Mouse (Mus musculus) liver, embryonic 14.5 days (tissue): ENCODE data around the gene Ormdl3. TPM values are rescaled to one million over a fixed set of nuclear protein-coding genes. Genes with fewer than 3 reads are reported as not detected.

Source experiments
- ATAC-seq: fragments of 200-750 bp; cut with Nextera tagmentation; 2 replicates; pipeline ENCODE4 v1.8.0; 2017; ENCODE audit warnings: moderate number of reproducible peaks, mild to moderate bottlenecking, moderate library complexity; ENCODE audit not compliant: insufficient read depth
- DNase-seq, 3 experiments: peaks; one replicate each; pipeline ENCODE4 v3.0.0-alpha.2; 2012 to 2013; ENCODE audit warnings: low read depth in 3 of 3, low spot score in 3 of 3
- H3K27ac ChIP-seq: fragments of 300-500 bp; sonication (generic); 2 replicates; pipeline ENCODE4 v1.5.1; 2014; ENCODE audit warnings: moderate library complexity, mild to moderate bottlenecking, control low read depth, inconsistent platforms
- H3K27me3 ChIP-seq: fragments of 300-500 bp; sonication (generic); 2 replicates; pipeline ENCODE4 v1.6.1; 2014; ENCODE audit warnings: mild to moderate bottlenecking, low read length, moderate library complexity; ENCODE audit not compliant: control insufficient read depth, insufficient read depth
- H3K36me3 ChIP-seq: fragments of 300-500 bp; sonication (generic); replicated peaks from 2 replicates; pipeline ENCODE4 v1.6.1; 2014; ENCODE audit warnings: low read depth; ENCODE audit not compliant: control insufficient read depth, insufficient read depth
- H3K4me1 ChIP-seq, 2 experiments: fragments of 200-500 bp in 1 of 2; fragments of 300-500 bp in 1 of 2; sonication (generic) in 1 of 2; replicated peaks; 2 replicates each; pipeline ENCODE4 v1.6.1; 2012 to 2014; ENCODE audit warnings: antibody characterized with exemption in 1 of 2, inconsistent platforms in 1 of 2, low read length in 1 of 2; ENCODE audit not compliant: control insufficient read depth in 2 of 2, insufficient read depth in 2 of 2
- H3K4me2 ChIP-seq: fragments of 300-500 bp; sonication (generic); 2 replicates; pipeline ENCODE4 v1.6.1; 2014; ENCODE audit warnings: low read depth, mild to moderate bottlenecking, control low read depth, moderate library complexity
- H3K4me3 ChIP-seq, 2 experiments: fragments of 200-500 bp in 1 of 2; fragments of 300-500 bp in 1 of 2; sonication (generic) in 1 of 2; 2 replicates each; pipeline ENCODE4 v1.5.1; 2012 to 2014; ENCODE audit warnings: low read depth in 2 of 2, low read length in 2 of 2, mild to moderate bottlenecking in 2 of 2, control low read depth in 1 of 2, inconsistent platforms in 1 of 2, moderate library complexity in 1 of 2; ENCODE audit not compliant: insufficient read depth in 1 of 2
- H3K9ac ChIP-seq: fragments of 300-500 bp; sonication (generic); replicated peaks from 2 replicates; pipeline ENCODE4 v1.6.1; 2014; ENCODE audit warnings: mild to moderate bottlenecking, control low read depth, moderate library complexity
- H3K9me3 ChIP-seq: fragments of 300-500 bp; sonication (generic); 2 replicates; pipeline ENCODE4 v1.6.1; 2016; ENCODE audit warnings: low read length, mixed read lengths; ENCODE audit not compliant: control insufficient read depth
- CTCF ChIP-seq: IDR thresholded peaks from 2 replicates; pipeline ENCODE4 v1.5.1; 2016; ENCODE audit warnings: antibody characterized with exemption, low read depth, control low read depth
- EP300 ChIP-seq: IDR thresholded peaks from 2 replicates; pipeline ENCODE4 v1.6.1; 2016; ENCODE audit warnings: antibody characterized with exemption, low read depth
- WGBS: fragments of 180-500 bp; shearing (Covaris S2); extraction: QIAGEN DNeasy Blood & Tissue Kit; methylation state at CpG from one replicate; pipeline ENCODE4 v1.1.7; 2014; ENCODE audit not compliant: insufficient replicate concordance; 5-methylcytosine and 5-hydroxymethylcytosine counted together
- polyA plus RNA-seq, 2 experiments: library from polyadenylated mRNA; depleted of rRNA in 1 of 2; stranded (reverse) in 1 of 2; unstranded in 1 of 2; fragments of >200 nt; fragmentation: Nextera tagmentation in 1 of 2; extraction: Ambion mirVana in 1 of 2; gene quantifications; 2 replicates each; pipeline versions ENCODE4 v1.2.1 to v1.2.3; 2012 to 2014

Ormdl3 gene
- polyA plus RNA-seq, 2 experiments, result 6.4 to 27.4 TPM

GRCm38 (mm10) chr11:98542553-98542952 is 44.6 kb downstream of the Ormdl3 start:
- ATAC-seq (no peak), DNase-seq (no peak)
- H3K9me3 ChIP-seq, result no peaks in the 10 kb centered on the region; the same call in 1 of the 2 replicates
- TF ChIP-seq EP300 (no peak), CTCF (no peak)
- WGBS, result 58% methylated on average over 8 of the region's 8 CpGs
- H3K4me2 ChIP-seq, result no peak overlapping the region
- peaks cover 50% of the 10 kb centered on the region for H3K27me3 ChIP-seq
- no peaks in the 10 kb centered on the region for H3K36me3 ChIP-seq
- no peak overlapping the region for H3K9ac ChIP-seq
- no peak overlapping the region for H3K4me3 ChIP-seq
- H3K27ac ChIP-seq, result no peak overlapping the region
- H3K4me1 ChIP-seq, result no peaks in the 10 kb centered on the region

GRCm38 (mm10) chr11:98540319-98540718 is 46.8 kb downstream of the Ormdl3 start:
- no peak for ATAC-seq
- no peak overlapping the region for H3K9ac ChIP-seq
- H3K4me2 ChIP-seq, result no peak overlapping the region
- H3K9me3 ChIP-seq, result no peaks in the 10 kb centered on the region; the same call in 1 of the 2 replicates
- H3K4me1 ChIP-seq, result no peaks in the 10 kb centered on the region
- H3K27me3 ChIP-seq, result peaks cover 27% of the 10 kb centered on the region
- no peak for DNase-seq
- 65% methylated on average over 5 of the region's 5 CpGs for WGBS
- no peak for TF ChIP-seq EP300
- peak; percentile 62 for TF ChIP-seq CTCF
- H3K36me3 ChIP-seq, result no peaks in the 10 kb centered on the region
- H3K4me3 ChIP-seq, result no peak overlapping the region
- H3K27ac ChIP-seq, result no peak overlapping the region

GRCm38 (mm10) chr11:98537480-98538034 is 49.6 kb downstream of the Ormdl3 start:
- Histone ChIP-seq H3K4me2 (no peak overlapping the region), H3K9me3 (no peaks in the 10 kb centered on the region; the same call in 1 of the 2 replicates), H3K9ac (no peak overlapping the region), H3K4me3 (no peak overlapping the region), H3K27ac (no peak overlapping the region), H3K4me1 (no peaks in the 10 kb centered on the region), H3K27me3 (peaks cover 5% of the 10 kb centered on the region), H3K36me3 (no peaks in the 10 kb centered on the region)
- DNase-seq (no peak), ATAC-seq (no peak)
- no peak for TF ChIP-seq CTCF
- TF ChIP-seq EP300, result no peak

Other genes starting within 250 kb of the Ormdl3 start
- 0.04 and 0.21 TPM in 2 replicates for gene Ppp1r1b, start 239.0 kb downstream of the Ormdl3 start, polyA plus RNA-seq (2012; rRNA removed)
- 0.17 and 0.19 TPM in 2 replicates for gene Ppp1r1b, start 239.0 kb downstream of the Ormdl3 start, polyA plus RNA-seq (2014; fragmentation: Nextera tagmentation; extraction: Ambion mirVana)
- gene Stard3, start 229.0 kb downstream of the Ormdl3 start, polyA plus RNA-seq (2012; rRNA removed), result 15.7 and 16.8 TPM in 2 replicates
- gene Stard3, start 229.0 kb downstream of the Ormdl3 start, polyA plus RNA-seq (2014; fragmentation: Nextera tagmentation; extraction: Ambion mirVana), result 11.6 and 11.9 TPM in 2 replicates
- gene Tcap, start 203.6 kb downstream of the Ormdl3 start, polyA plus RNA-seq (2012; rRNA removed), result 0.03 TPM in 1 of 2 replicates, not detected in the other
- not detected in 2 replicates for gene Tcap, start 203.6 kb downstream of the Ormdl3 start, polyA plus RNA-seq (2014; fragmentation: Nextera tagmentation; extraction: Ambion mirVana)
- not detected in 2 replicates for gene Pnmt, start 200.9 kb downstream of the Ormdl3 start, polyA plus RNA-seq (2012; rRNA removed)
- gene Pnmt, start 200.9 kb downstream of the Ormdl3 start, polyA plus RNA-seq (2014; fragmentation: Nextera tagmentation; extraction: Ambion mirVana), result not detected in 2 replicates
- 3.3 and 3.9 TPM in 2 replicates for gene Pgap3, start 186.9 kb downstream of the Ormdl3 start, polyA plus RNA-seq (2012; rRNA removed)
- gene Pgap3, start 186.9 kb downstream of the Ormdl3 start, polyA plus RNA-seq (2014; fragmentation: Nextera tagmentation; extraction: Ambion mirVana), result 2.7 and 3.4 TPM in 2 replicates
- gene Erbb2, start 174.9 kb downstream of the Ormdl3 start, polyA plus RNA-seq (2012; rRNA removed), result 1.1 and 1.2 TPM in 2 replicates
- gene Erbb2, start 174.9 kb downstream of the Ormdl3 start, polyA plus RNA-seq (2014; fragmentation: Nextera tagmentation; extraction: Ambion mirVana), result 1.6 TPM in 2 replicates
- 21.6 and 31.1 TPM in 2 replicates for gene Mien1, start 148.4 kb downstream of the Ormdl3 start, polyA plus RNA-seq (2012; rRNA removed)
- 58.5 and 61.5 TPM in 2 replicates for gene Mien1, start 148.4 kb downstream of the Ormdl3 start, polyA plus RNA-seq (2014; fragmentation: Nextera tagmentation; extraction: Ambion mirVana)
- gene Grb7, start 141.0 kb downstream of the Ormdl3 start, polyA plus RNA-seq (2012; rRNA removed), result 15.7 and 19.2 TPM in 2 replicates
- 14.1 and 14.9 TPM in 2 replicates for gene Grb7, start 141.0 kb downstream of the Ormdl3 start, polyA plus RNA-seq (2014; fragmentation: Nextera tagmentation; extraction: Ambion mirVana)
- 0.15 and 0.27 TPM in 2 replicates for gene Ikzf3, start 41.3 kb downstream of the Ormdl3 start, polyA plus RNA-seq (2012; rRNA removed)
- 0.05 and 0.10 TPM in 2 replicates for gene Ikzf3, start 41.3 kb downstream of the Ormdl3 start, polyA plus RNA-seq (2014; fragmentation: Nextera tagmentation; extraction: Ambion mirVana)
- gene Zpbp2, start 36.3 kb downstream of the Ormdl3 start, polyA plus RNA-seq (2012; rRNA removed), result 0.30 and 0.44 TPM in 2 replicates
- 0.76 and 0.83 TPM in 2 replicates for gene Zpbp2, start 36.3 kb downstream of the Ormdl3 start, polyA plus RNA-seq (2014; fragmentation: Nextera tagmentation; extraction: Ambion mirVana)
- not detected in 2 replicates for gene Lrrc3c, start 10.9 kb upstream of the Ormdl3 start, polyA plus RNA-seq (2012; rRNA removed)
- not detected in 2 replicates for gene Lrrc3c, start 10.9 kb upstream of the Ormdl3 start, polyA plus RNA-seq (2014; fragmentation: Nextera tagmentation; extraction: Ambion mirVana)
- 0.03 and 0.19 TPM in 2 replicates for gene Gm12355, start 38.3 kb upstream of the Ormdl3 start, polyA plus RNA-seq (2012; rRNA removed)
- gene Gm12355, start 38.3 kb upstream of the Ormdl3 start, polyA plus RNA-seq (2014; fragmentation: Nextera tagmentation; extraction: Ambion mirVana), result 0.47 and 0.68 TPM in 2 replicates
- gene Gsdma3, start 39.0 kb upstream of the Ormdl3 start, polyA plus RNA-seq (2012; rRNA removed), result not detected in 2 replicates
- not detected in 2 replicates for gene Gsdma3, start 39.0 kb upstream of the Ormdl3 start, polyA plus RNA-seq (2014; fragmentation: Nextera tagmentation; extraction: Ambion mirVana)
- not detected in 2 replicates for gene Gsdma2, start 59.4 kb upstream of the Ormdl3 start, polyA plus RNA-seq (2012; rRNA removed)
- not detected in 2 replicates for gene Gsdma2, start 59.4 kb upstream of the Ormdl3 start, polyA plus RNA-seq (2014; fragmentation: Nextera tagmentation; extraction: Ambion mirVana)
- gene Gsdma, start 77.0 kb upstream of the Ormdl3 start, polyA plus RNA-seq (2012; rRNA removed), result 0.01 TPM in 1 of 2 replicates, not detected in the other
- not detected in 2 replicates for gene Gsdma, start 77.0 kb upstream of the Ormdl3 start, polyA plus RNA-seq (2014; fragmentation: Nextera tagmentation; extraction: Ambion mirVana)
- gene Psmd3, start 95.2 kb upstream of the Ormdl3 start, polyA plus RNA-seq (2012; rRNA removed), result 73.6 and 75.7 TPM in 2 replicates
- gene Psmd3, start 95.2 kb upstream of the Ormdl3 start, polyA plus RNA-seq (2014; fragmentation: Nextera tagmentation; extraction: Ambion mirVana), result 55.3 and 67.1 TPM in 2 replicates
- gene Csf3, start 113.9 kb upstream of the Ormdl3 start, polyA plus RNA-seq (2012; rRNA removed), result not detected in 2 replicates
- gene Csf3, start 113.9 kb upstream of the Ormdl3 start, polyA plus RNA-seq (2014; fragmentation: Nextera tagmentation; extraction: Ambion mirVana), result not detected in 2 replicates
- gene Med24, start 142.1 kb upstream of the Ormdl3 start, polyA plus RNA-seq (2012; rRNA removed), result 25.0 and 29.6 TPM in 2 replicates
- 21.3 and 25.6 TPM in 2 replicates for gene Med24, start 142.1 kb upstream of the Ormdl3 start, polyA plus RNA-seq (2014; fragmentation: Nextera tagmentation; extraction: Ambion mirVana)
- gene Thra, start 153.3 kb upstream of the Ormdl3 start, polyA plus RNA-seq (2012; rRNA removed), result 14.6 and 15.6 TPM in 2 replicates
- gene Thra, start 153.3 kb upstream of the Ormdl3 start, polyA plus RNA-seq (2014; fragmentation: Nextera tagmentation; extraction: Ambion mirVana), result 8.3 and 10.0 TPM in 2 replicates
- gene Nr1d1, start 188.0 kb upstream of the Ormdl3 start, polyA plus RNA-seq (2012; rRNA removed), result 0.54 and 0.65 TPM in 2 replicates
- gene Nr1d1, start 188.0 kb upstream of the Ormdl3 start, polyA plus RNA-seq (2014; fragmentation: Nextera tagmentation; extraction: Ambion mirVana), result 0.56 and 0.58 TPM in 2 replicates
- gene Msl1, start 208.1 kb upstream of the Ormdl3 start, polyA plus RNA-seq (2012; rRNA removed), result 11.5 and 15.8 TPM in 2 replicates
- 4.5 and 4.9 TPM in 2 replicates for gene Msl1, start 208.1 kb upstream of the Ormdl3 start, polyA plus RNA-seq (2014; fragmentation: Nextera tagmentation; extraction: Ambion mirVana)
- 12.2 and 12.7 TPM in 2 replicates for gene Casc3, start 217.5 kb upstream of the Ormdl3 start, polyA plus RNA-seq (2012; rRNA removed)
- gene Casc3, start 217.5 kb upstream of the Ormdl3 start, polyA plus RNA-seq (2014; fragmentation: Nextera tagmentation; extraction: Ambion mirVana), result 11.5 and 13.0 TPM in 2 replicates
- gene Rapgefl1, start 249.4 kb upstream of the Ormdl3 start, polyA plus RNA-seq (2012; rRNA removed), result 0.52 and 0.55 TPM in 2 replicates
- 0.05 and 0.06 TPM in 2 replicates for gene Rapgefl1, start 249.4 kb upstream of the Ormdl3 start, polyA plus RNA-seq (2014; fragmentation: Nextera tagmentation; extraction: Ambion mirVana)